Mouse (Mus musculus) mature B cell (primary cell): ENCODE data around the gene Ptpre.
"Not testable (repeated sequence)": the region's sequence is repeated elsewhere in the genome, so short reads cannot be mapped to it uniquely, and the experiment has no call there.

Experiments used
- in situ Hi-C: fragments of 300-500 bp; cut with MboI; formaldehyde crosslinking; loops from 2 replicates; pipeline ENCODE4 v1.14.3; 2019

Gene Ptpre

GRCm38 (mm10) chr7:135537341-135537901, at the start of gene Ptpre:
Ptpre (plus strand) TSS chr7:135537481.
- in situ Hi-C loops, result no loop called here

- in situ Hi-C loops, result no loop called here
Measured at GRCm38 (mm10) chr7:135488214-135488810, 49.0 kb upstream of the Ptpre start.

GRCm38 (mm10) chr7:135489724-135490499, 47.4 kb upstream of the Ptpre start:
- in situ Hi-C loops, result no loop called here

DNA sequence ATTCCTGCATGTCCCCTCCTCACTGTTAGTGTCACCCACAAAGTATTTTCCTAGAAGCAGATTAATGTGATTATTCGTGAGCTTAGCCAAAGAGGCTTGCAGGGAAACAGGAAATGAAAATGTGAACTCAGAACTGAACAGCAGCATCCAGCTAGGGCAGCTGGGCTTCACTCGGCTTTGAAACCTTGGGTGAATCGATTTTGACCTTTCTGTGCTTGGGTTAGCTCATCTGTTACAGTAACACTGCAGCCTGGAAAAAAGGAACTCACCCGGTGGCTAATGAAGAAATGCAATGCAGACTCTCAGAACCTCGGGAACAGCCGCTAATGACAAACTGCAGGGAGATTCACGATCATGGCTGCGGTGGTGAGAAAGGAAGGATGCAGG, 46.8 kb upstream of the Ptpre start:
- in situ Hi-C loops, result no loop called here

DNA sequence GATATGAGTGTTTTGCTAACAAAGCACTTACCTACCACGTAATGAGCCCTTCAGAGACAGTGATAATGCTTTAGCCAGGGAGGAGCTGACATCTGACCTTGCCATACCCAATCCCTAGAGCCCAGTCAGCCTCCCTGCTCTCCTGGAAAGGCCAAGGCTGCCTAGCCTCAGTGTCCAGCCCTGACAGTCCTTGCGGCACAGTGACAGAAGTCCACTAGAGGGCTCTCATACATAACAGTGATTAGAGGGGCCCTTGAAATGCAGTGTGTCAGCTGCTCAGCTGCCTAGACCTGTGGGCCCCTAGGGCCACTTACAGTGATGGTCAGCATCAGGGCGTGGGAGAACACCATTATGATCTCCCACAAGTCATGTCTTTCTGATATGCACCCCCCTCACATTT, 42.0 kb upstream of the Ptpre start:
- in situ Hi-C loops, result no loop called here

- in situ Hi-C loops, result no loop called here
Measured at GRCm38 (mm10) chr7:135498565-135499186, 38.6 kb upstream of the Ptpre start.

DNA sequence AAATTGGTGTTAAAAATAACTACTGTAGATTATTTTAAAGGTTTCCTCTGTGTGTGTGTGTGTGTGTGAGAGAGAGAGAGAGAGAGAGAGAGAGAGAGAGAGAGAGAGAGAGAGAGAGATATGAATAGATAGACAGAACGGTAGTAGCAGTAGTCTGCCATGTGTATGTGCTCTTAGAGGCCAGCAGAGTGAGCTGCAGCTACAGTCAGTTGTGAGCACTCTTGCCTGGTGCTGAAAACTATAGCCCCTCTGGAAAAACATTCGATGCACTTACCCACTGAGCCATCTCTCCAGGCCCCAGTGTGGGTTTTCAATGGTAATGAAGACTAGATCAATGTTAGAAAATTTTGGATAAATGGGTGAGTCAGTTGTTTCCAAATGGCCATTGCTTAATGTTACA, 37.9 kb upstream of the Ptpre start:
- in situ Hi-C loops, result no loop called here

GRCm38 (mm10) chr7:135506506-135506905, 30.8 kb upstream of the Ptpre start:
- in situ Hi-C loops, result not testable (repeated sequence)

DNA sequence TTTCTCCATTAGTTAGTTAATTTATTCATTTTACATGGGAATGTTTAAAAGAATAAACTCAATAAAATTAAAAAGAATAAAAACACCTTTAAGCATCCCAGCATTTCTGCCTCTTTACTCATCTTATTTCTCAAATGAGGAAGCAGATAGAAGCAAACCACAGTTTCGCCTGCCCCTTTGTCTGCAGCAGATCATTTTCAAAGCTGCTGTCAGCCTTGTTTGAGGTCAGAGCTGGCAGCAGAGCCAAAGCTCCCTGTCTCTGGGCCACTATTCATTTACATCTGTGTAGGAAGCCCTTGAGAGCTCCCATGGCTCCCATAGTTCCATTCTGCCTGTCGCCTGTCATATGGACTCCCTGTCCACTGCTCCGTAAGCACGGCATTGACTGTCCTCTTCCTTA, 28.7 kb upstream of the Ptpre start:
- in situ Hi-C loops, result no loop called here

- in situ Hi-C loops, result no loop called here
Measured at GRCm38 (mm10) chr7:135509272-135509671, 28.0 kb upstream of the Ptpre start.

GRCm38 (mm10) chr7:135510431-135510830, 26.9 kb upstream of the Ptpre start:
- in situ Hi-C loops, result no loop called here

DNA sequence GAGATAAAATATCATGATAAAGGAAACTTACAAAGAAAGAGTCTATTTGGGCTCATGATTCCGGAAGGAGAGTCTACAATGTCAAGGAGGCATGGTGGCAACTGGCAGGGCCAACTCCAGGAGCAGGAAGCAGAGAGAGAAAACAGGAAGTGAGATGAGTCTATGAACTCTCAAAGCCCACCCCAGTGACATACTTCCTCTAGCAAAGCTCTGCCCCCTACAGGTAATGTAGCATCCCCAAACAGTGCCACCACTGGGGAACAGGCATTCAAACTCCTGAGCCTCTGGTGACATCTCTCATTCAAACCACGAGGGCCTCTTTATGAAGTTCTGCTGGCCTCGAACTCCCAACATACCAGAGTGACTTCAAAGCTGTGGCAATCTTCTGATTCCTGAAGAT, 25.6 kb upstream of the Ptpre start:
- in situ Hi-C loops, result no loop called here

DNA sequence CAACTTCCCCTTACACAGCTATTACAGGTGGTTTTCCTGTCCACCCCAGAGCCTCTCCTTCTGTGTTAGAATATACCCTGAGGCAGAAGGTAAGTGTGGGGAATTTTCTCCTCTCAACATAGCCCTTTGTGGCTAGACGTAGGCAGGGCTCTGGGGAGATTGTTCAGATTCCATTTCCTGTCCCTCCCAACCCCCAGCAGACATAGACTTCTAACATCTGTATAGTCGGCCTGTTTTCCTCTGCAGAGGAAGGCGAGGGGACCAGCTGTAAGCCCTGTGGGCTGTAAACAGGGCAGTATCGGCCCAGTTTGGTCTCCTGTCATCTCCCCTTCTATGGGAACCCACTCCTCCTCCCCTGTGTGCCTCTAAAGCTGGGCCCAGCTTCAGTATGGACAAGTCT, 20.1 kb upstream of the Ptpre start:
- in situ Hi-C loops, result no loop called here

DNA sequence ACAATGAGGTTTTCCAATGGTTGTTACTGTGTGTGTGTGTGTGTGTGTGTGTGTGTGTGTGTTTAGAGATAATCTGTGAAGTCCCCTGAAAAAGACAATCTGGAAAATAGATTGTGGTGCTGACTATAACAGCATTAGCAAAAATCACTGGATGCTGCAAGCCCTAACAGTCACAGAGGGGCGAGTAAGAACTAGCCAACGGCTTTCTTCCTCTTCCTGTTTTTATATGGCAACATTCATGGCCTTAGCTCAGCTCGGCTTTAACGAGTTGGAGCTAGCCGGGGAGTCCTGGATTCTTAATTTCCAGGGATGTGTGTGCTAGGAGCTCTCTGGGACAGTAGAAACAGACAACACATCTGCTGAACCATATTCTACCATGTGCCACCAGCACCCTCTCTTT, 17.0 kb upstream of the Ptpre start:
- in situ Hi-C loops, result no loop called here

- in situ Hi-C loops, result no loop called here
Measured at GRCm38 (mm10) chr7:135521755-135522512, 15.3 kb upstream of the Ptpre start.

DNA sequence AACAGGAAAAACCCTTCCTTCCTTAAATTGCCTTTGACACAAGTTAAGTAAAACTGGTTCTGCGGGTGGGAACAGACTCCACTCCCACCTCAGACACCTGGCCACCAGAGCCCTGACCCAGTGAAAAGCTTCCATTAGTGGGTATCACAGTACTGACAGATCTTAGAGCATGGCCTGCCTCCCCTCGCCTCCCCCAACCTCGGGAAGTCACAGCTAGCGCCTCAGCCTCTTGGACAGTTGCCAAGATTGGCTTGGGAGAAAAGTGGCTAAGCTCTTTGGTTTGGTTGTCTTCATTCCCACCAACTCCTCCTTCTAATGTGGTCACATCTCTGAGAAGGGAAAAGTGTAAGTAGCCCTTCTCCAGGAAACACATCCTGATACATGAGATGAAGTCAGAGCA, 13.3 kb upstream of the Ptpre start:
- in situ Hi-C loops, result no loop called here

DNA sequence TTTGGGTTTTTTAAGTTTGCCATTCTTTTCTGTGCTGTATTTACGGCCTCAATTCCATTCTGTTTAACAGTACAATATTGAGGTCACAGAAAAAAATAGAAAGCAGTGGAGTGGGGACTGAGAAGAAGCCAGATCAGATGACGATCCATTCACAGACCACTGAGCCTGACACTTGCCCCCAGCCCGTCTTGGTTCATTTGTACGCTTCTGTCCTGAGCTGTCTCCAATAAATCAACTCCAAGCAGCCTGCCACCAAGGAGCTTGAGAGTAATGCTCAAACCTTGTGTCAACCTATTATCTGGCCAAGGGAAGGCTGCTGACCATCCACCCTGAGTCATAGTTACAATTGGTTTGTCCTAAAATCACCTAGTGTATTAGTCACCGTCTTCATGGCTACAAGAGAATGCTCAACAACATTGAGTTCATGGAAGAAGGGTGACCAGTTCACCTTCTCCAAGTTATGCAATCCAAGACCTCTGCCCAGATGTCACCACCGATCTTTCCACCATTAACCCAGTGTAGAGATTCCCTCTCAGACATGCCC, 12.8 kb upstream of the Ptpre start:
- in situ Hi-C loops, result no loop called here

- in situ Hi-C loops, result no loop called here
Measured at GRCm38 (mm10) chr7:135526574-135527152, 10.6 kb upstream of the Ptpre start.

- in situ Hi-C loops, result no loop called here
Measured at GRCm38 (mm10) chr7:135527169-135527568, 10.1 kb upstream of the Ptpre start.

- in situ Hi-C loops, result no loop called here
Measured at GRCm38 (mm10) chr7:135528515-135528914, 8.8 kb upstream of the Ptpre start, which contains the start of gene Clrn3. Clrn3 (minus strand) TSS chr7:135528654.

DNA sequence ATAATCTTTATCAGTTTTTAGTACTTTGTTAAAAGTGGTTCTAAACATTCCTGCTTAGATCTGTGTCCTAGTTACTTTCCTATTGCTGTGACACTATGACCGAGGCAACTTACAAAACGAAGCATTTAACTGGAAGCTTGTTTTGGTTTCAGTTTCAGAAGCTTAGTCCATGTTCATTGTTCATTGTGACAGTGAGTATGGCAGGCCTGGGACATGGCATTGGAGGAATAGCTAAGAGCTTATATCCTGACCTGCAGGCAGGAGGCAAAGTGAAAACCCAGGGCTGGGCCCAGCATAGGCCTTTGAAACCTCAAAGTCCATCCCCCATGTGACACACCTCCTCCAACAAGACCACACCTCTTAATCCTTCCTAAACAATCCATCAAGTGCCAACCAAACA, 8.2 kb upstream of the Ptpre start:
- in situ Hi-C loops, result no loop called here
